Mouse (Mus musculus): Measurements from ENCODE around the gene Apobec1.

DNA sequence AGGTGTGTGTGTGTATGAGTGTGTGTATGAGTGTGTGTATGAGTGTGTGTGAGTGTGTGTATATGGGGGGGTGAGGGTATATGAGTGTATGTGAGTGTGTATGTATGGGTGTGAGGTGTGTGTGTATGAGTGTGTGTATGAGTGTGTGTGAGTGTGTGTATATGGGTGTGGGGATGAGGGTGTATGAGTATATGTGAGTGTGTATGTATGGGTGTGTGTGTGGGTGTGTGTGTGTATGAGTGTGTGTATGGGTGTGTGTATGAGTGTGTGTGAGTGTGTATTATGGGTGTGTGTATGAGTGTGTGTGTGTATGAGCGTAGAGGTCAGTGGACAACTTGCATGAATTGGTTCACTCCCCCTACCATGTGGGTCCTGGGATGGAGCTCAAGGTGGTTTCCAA is 57.6 kb downstream of the Apobec1 start:
- TF ChIP-seq CTCF (IDR thresholded peaks at IDR 0.05; ENCODE audit: borderline replicate concordance, extremely low read depth, insufficient read depth, insufficient read length) (no peak), POLR2A (IDR thresholded peaks at IDR 0.05; ENCODE audit: borderline replicate concordance, extremely low read depth, insufficient read depth, insufficient read length, poor library complexity, severe bottlenecking) (no peak)

Measured in brain, embryonic 14.5 days (tissue).